Mouse (Mus musculus) urinary bladder, postnatal 4 days (tissue): ENCODE results near the gene Vmn1r103.
"Not testable (repeated sequence)": the region's sequence is repeated elsewhere in the genome, so short reads cannot be mapped to it uniquely, and the experiment has no call there.

ENCODE experiments used
- DNase-seq, 2 experiments: peaks; one replicate each; pipeline ENCODE4 v3.0.0; 2021 to 2022; ENCODE audit warnings: low spot score in 2 of 2

Vmn1r103 gene

GRCm38 (mm10) chr7:20510434-20510833 is at the start of gene Vmn1r103:
Gene Vmn1r103 (minus strand): TSS chr7:20510534.
- not testable (repeated sequence) for DNase-seq

- DNase-seq = not testable (repeated sequence)
Measured at GRCm38 (mm10) chr7:20545657-20546056, 35.3 kb upstream of the Vmn1r103 start, which contains the start of gene Gm5726. Gene Gm5726 (minus strand): TSS chr7:20545757.

- DNase-seq = not testable (repeated sequence)
Measured at GRCm38 (mm10) chr7:20533537-20533936, 23.2 kb upstream of the Vmn1r103 start, which contains the start of gene Vmn1r104. Gene Vmn1r104 (plus strand): TSS chr7:20533837.

GRCm38 (mm10) chr7:20474825-20475224 is 35.5 kb downstream of the Vmn1r103 start, which contains the start of gene Gm10670:
Gene Gm10670 (minus strand): TSS chr7:20474925.
- DNase-seq = not testable (repeated sequence)
